Mouse (Mus musculus) liver, embryonic 12.5 days (tissue): ENCODE measurements around the gene B4galnt2. TPM values are rescaled to one million over a fixed set of nuclear protein-coding genes. Genes with fewer than 3 reads are reported as not detected.

Source experiments
- ATAC-seq: fragments of 200-750 bp; cut with Nextera tagmentation; 2 replicates; pipeline ENCODE4 v1.8.0; 2017; ENCODE audit warnings: moderate number of reproducible peaks, mild to moderate bottlenecking, moderate library complexity
- H3K27ac ChIP-seq: fragments of 300-500 bp; sonication (generic); 2 replicates; pipeline ENCODE4 v1.5.1; 2016; ENCODE audit warnings: mild to moderate bottlenecking
- H3K27me3 ChIP-seq: fragments of 300-500 bp; sonication (generic); replicated peaks from 2 replicates; pipeline ENCODE4 v1.6.1; 2016; ENCODE audit warnings: mild to moderate bottlenecking, moderate library complexity
- H3K36me3 ChIP-seq: fragments of 300-500 bp; sonication (generic); 2 replicates; pipeline ENCODE4 v1.6.1; 2016; ENCODE audit warnings: mild to moderate bottlenecking, moderate library complexity
- H3K4me1 ChIP-seq: fragments of 300-500 bp; sonication (generic); 2 replicates; pipeline ENCODE4 v1.6.1; 2016
- H3K4me2 ChIP-seq: fragments of 300-500 bp; sonication (generic); 2 replicates; pipeline ENCODE4 v1.6.1; 2016; ENCODE audit warnings: mild to moderate bottlenecking, moderate library complexity
- H3K4me3 ChIP-seq: fragments of 300-500 bp; sonication (generic); 2 replicates; pipeline ENCODE4 v1.5.1; 2016; ENCODE audit warnings: mild to moderate bottlenecking, moderate library complexity
- H3K9ac ChIP-seq: fragments of 300-500 bp; sonication (generic); 2 replicates; pipeline ENCODE4 v1.6.1; 2016; ENCODE audit warnings: mild to moderate bottlenecking, moderate library complexity
- H3K9me3 ChIP-seq: fragments of 300-500 bp; sonication (generic); replicated peaks from 2 replicates; pipeline ENCODE4 v1.6.1; 2016; ENCODE audit warnings: mild to moderate bottlenecking, moderate library complexity
- WGBS: fragments of 180-500 bp; shearing (Covaris S2); methylation state at CpG from one replicate; pipeline ENCODE4 v1.1.7; 2016; ENCODE audit not compliant: insufficient replicate concordance; 5-methylcytosine and 5-hydroxymethylcytosine counted together
- polyA plus RNA-seq: library from polyadenylated mRNA; unstranded; fragments of >200 nt; fragmentation: Nextera tagmentation; extraction: Ambion mirVana; gene quantifications from 2 replicates; pipeline ENCODE4 v1.2.1, GENCODE M21; 2016

B4galnt2 gene
- polyA plus RNA-seq, 1 experiment from 2014 or later, result 0.51 TPM

- no peak overlapping the region for H3K9ac ChIP-seq
- H3K27ac ChIP-seq, result no peak overlapping the region
- H3K4me2 ChIP-seq, result no peak overlapping the region
- H3K36me3 ChIP-seq, result peaks cover 12% of the 10 kb centered on the region
- 49% methylated on average over 4 of the region's 4 CpGs for WGBS
- H3K9me3 ChIP-seq, result no peaks in the 10 kb centered on the region
- H3K4me3 ChIP-seq, result no peak overlapping the region
- peaks cover 88% of the 10 kb centered on the region for H3K27me3 ChIP-seq
- peaks cover 87% of the 10 kb centered on the region for H3K4me1 ChIP-seq
- ATAC-seq, result no peak
Observed at GRCm38 (mm10) chr11:95829526-95830050, 85.1 kb downstream of the B4galnt2 start.

DNA sequence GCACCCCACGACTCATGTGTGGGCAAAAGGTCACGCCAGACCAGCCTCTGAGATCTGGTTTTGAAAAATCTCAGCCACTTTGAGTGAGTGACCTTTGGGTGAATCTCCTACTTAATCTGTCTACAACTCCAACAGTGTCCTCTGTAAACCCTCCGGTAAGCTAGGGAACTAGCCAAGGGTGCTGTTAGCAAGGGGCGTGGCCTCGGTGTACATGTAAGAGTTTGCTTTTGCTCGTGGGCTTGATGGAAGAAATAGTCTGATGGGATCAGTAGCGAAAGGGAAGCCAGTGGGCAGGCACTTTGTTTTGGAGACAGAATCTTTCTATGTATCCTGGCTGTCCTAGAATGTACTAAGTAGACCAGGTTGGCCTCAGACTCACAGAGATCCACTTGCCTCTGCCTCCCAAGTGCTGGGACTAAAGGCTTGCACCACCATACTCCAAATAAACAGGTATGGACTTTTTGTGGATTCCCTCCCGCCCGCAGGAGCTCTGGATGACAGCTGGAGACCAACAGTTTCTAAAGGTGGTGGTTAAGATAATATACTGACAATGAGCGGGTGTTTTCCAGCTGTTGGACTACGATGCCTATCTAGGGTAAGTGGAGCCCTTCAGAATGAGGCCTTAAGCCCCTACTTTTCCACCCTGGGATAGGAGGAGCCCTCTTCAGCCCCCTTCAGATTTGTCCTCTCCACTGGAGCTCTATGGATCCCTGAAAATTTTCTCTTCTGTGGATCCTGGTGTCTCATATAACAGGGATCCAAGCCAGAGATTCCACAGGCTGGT, 86.3 kb downstream of the B4galnt2 start:
- ATAC-seq, result no peak
- Histone ChIP-seq H3K27ac (no peak overlapping the region), H3K4me3 (no peak overlapping the region), H3K36me3 (peaks cover 12% of the 10 kb centered on the region), H3K4me2 (peak overlapping the region; percentile 5; the same call in 1 of the 2 replicates), H3K9ac (0 out of 2 replicates have a peak overlapping the region, but pooled peaks have one; percentile 10), H3K27me3 (peaks cover 77% of the 10 kb centered on the region), H3K9me3 (no peaks in the 10 kb centered on the region), H3K4me1 (peaks cover 81% of the 10 kb centered on the region)
- 44% methylated on average over 11 of the region's 11 CpGs for WGBS

DNA sequence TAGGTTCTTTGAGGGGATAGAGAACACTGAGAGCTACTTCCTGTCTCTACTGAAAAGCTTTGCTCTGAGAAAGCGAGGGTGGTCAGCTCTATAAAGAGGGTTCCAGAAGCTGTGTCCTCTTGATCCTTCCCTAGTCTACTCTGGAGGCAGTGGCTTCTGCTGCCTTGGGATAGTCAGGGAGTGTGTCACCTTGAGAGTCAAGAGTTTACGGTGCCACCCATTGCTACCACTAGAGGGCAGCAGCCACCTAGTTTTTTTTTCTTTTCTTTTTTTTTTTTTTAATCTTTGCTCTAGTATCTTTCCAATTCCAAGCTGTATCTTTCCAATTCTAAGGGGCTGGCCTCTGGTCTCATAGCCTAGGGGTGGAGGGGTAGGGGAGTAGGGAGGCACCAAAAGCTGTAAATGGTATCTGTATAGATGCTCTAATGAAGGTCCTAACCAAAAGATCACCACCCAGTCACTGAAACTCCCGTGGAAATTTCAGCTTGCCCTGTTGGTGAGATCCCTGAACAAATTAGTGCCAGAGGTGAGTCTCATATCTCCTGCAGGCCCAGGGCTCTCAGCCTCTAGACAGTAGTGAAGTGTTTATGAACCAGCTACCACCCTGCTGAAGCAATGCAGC, 87.1 kb downstream of the B4galnt2 start:
- ATAC-seq, result no peak
- H3K27ac ChIP-seq, result peak overlapping the region; percentile 70; the same call in 1 of the 2 replicates
- WGBS, result 13% methylated on average over 3 of the region's 3 CpGs
- H3K4me3 ChIP-seq, result peak overlapping the region; percentile 74; the same call in 1 of the 2 replicates
- peak overlapping the region; percentile 58 for H3K9ac ChIP-seq
- peaks cover 86% of the 10 kb centered on the region for H3K4me1 ChIP-seq
- peaks cover 77% of the 10 kb centered on the region for H3K27me3 ChIP-seq
- H3K36me3 ChIP-seq, result peaks cover 12% of the 10 kb centered on the region
- H3K9me3 ChIP-seq, result no peaks in the 10 kb centered on the region
- H3K4me2 ChIP-seq, result peak overlapping the region; percentile 96

DNA sequence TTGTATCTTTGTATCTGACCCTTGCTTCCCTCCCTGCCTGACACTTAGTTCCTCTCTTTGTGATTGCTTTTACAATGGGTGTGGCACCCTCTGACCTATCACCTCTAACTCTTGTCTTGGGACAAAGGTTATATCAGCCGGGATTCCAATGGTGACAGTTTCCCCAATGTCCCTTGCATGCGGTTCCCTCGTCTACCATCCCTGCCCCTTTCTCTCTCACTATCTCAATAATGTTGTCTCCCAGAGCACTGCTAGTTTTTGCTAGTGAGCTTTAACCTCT, 87.6 kb downstream of the B4galnt2 start:
- peak overlapping the region; percentile 96 for H3K4me2 ChIP-seq
- H3K27ac ChIP-seq, result peak overlapping the region; percentile 70; the same call in 1 of the 2 replicates
- 11% methylated on average over 3 of the region's 3 CpGs for WGBS
- peaks cover 86% of the 10 kb centered on the region for H3K4me1 ChIP-seq
- no peaks in the 10 kb centered on the region for H3K9me3 ChIP-seq
- H3K27me3 ChIP-seq, result peaks cover 73% of the 10 kb centered on the region
- ATAC-seq, result no peak
- peak overlapping the region; percentile 58 for H3K9ac ChIP-seq
- H3K36me3 ChIP-seq, result peaks cover 12% of the 10 kb centered on the region
- H3K4me3 ChIP-seq, result peak overlapping the region; percentile 74; the same call in 1 of the 2 replicates

DNA sequence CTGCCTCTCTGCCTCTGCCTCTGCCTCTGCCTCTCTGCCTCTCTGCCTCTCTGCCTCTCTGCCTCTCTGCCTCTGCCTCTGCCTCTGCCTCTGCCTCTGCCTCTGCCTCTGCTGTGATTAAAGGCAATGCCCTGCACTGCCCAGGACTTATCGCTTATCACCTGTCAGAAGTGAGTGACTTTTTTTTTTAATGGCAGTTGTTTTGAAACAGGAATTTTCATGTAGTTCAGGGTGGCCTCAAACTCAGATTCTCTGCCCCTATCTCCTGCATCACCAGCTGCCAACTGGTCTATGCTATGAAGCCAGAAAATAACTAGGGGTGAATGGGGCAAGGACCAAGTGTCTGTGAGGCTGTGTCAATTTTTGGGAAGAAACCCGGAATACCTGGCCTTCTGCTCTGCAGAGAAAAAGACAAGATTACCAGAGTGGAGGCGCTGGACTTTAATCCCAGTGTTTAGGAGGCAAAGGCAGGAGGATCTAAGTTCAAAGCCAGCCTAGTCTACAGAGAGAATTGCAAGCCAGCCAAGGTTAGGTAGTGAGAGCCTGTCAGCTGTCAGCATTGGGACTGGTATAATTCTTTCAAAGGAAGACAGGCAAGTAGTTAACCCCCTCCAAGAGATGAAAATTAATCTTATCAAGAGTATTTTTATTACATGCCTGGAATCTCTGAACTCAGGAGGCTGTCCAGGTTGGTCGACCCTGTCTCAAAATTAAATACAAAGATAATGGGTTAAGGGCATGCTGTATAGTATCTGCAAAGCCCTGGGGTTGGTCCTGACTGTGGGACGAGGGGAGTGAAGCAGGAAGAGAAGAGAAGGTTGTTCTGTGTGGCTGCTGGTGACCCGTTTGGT, 88.1 kb downstream of the B4galnt2 start:
- H3K4me3 ChIP-seq, result peak overlapping the region; percentile 74
- 39% methylated on average over 6 of the region's 6 CpGs for WGBS
- H3K27ac ChIP-seq, result peak overlapping the region; percentile 70
- peak overlapping the region; percentile 96 for H3K4me2 ChIP-seq
- H3K36me3 ChIP-seq, result peaks cover 12% of the 10 kb centered on the region
- H3K4me1 ChIP-seq, result peaks cover 84% of the 10 kb centered on the region
- ATAC-seq, result no peak
- no peaks in the 10 kb centered on the region for H3K9me3 ChIP-seq
- peak overlapping the region; percentile 93 for H3K9ac ChIP-seq
- peaks cover 67% of the 10 kb centered on the region for H3K27me3 ChIP-seq

DNA sequence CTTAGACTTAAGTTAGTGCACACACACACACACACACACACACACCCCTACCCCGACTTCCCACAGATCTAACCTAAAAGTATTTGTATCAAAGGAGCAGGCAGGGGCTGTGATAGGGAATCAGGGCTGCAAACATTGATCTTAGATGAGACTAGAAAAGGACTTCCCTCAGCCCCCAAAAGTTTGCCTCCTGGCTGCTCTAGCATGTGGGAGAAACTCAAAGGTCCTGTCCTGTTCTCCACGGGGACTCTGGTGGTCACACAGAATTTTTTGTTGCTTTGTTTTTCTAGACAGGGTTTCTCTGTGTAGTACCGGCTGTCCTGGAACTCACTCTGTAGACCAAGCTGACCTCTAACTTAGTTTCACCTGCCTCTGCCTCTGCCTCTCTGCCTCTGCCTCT, 89.1 kb downstream of the B4galnt2 start:
- ATAC-seq, result no peak
- Histone ChIP-seq H3K36me3 (peaks cover 6% of the 10 kb centered on the region), H3K27me3 (peaks cover 58% of the 10 kb centered on the region), H3K4me3 (peak overlapping the region; percentile 74), H3K9ac (peak overlapping the region; percentile 93), H3K27ac (peak overlapping the region; percentile 70; the same call in 1 of the 2 replicates), H3K9me3 (no peaks in the 10 kb centered on the region), H3K4me2 (peak overlapping the region; percentile 96), H3K4me1 (peaks cover 77% of the 10 kb centered on the region)
- 52% methylated on average over 3 of the region's 3 CpGs for WGBS

GRCm38 (mm10) chr11:95824877-95825243, 89.8 kb downstream of the B4galnt2 start:
- peak overlapping the region; percentile 96 for H3K4me2 ChIP-seq
- H3K9ac ChIP-seq, result peak overlapping the region; percentile 93
- peaks cover 74% of the 10 kb centered on the region for H3K4me1 ChIP-seq
- no peaks in the 10 kb centered on the region for H3K9me3 ChIP-seq
- ATAC-seq, result 0 out of 2 replicates have a peak, but pooled peaks have one; percentile 1
- H3K27ac ChIP-seq, result peak overlapping the region; percentile 71
- 0 out of 2 replicates have a peak, but pooled peaks cover 3% of the 10 kb centered on the region for H3K36me3 ChIP-seq
- peak overlapping the region; percentile 74 for H3K4me3 ChIP-seq
- 6% methylated on average over 11 of the region's 11 CpGs for WGBS
- peaks cover 50% of the 10 kb centered on the region for H3K27me3 ChIP-seq

DNA sequence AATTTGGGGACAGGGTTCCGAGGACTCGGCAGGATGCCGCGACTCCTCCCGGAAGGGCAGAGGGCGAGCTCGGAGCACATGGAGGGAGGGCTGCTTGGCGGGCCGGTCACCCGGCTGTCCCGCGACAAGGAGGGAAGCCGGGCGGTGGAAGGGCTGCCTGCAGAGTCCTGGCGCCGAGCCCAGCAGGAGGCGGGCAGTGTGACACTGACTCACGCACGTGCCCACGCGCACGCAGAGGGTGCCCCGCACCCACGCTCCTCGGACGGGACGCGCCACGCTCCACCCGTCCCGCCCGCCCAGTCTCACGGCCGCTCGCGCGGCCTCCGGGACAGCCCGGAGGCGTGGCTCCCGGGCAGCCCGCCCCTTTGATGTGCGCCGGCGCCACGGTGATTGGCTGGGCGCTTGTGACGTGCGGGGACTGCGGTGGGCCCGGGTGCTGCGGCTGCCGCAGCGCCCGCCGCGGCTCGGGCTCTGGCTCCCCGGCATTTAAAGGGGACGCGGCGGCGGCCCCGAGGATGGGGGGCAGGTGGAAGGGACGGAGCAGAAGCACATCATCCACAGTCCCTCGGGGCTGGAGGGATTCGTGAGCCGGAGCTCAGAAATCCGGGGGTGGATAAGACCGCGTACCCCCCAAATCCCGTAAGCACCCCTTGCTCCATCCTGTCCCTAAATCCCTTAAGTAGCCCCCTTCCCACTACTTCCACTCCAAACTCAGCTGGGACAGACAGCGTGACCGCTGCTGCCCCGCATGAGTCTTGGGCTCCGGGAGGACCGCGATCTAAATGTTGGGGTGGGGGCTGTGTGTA, 90.4 kb downstream of the B4galnt2 start, which contains the start of gene Phospho1:
TSS of gene Phospho1 (plus strand) at position 429 of the 806 bp plus-strand sequence.
- peaks cover 68% of the 10 kb centered on the region for H3K4me1 ChIP-seq
- H3K9me3 ChIP-seq, result no peaks in the 10 kb centered on the region
- H3K4me3 ChIP-seq, result peak within 1 kb of the TSS; percentile 74
- no peaks in the 10 kb centered on the region for H3K36me3 ChIP-seq
- peak; percentile 95 for ATAC-seq
- H3K27ac ChIP-seq, result peak within 1 kb of the TSS; percentile 86
- H3K9ac ChIP-seq, result peak within 1 kb of the TSS; percentile 93
- peaks cover 45% of the 10 kb centered on the region for H3K27me3 ChIP-seq
- WGBS, result under 1% methylated on average over 78 of the region's 78 CpGs
- peak within 1 kb of the TSS; percentile 96 for H3K4me2 ChIP-seq

DNA sequence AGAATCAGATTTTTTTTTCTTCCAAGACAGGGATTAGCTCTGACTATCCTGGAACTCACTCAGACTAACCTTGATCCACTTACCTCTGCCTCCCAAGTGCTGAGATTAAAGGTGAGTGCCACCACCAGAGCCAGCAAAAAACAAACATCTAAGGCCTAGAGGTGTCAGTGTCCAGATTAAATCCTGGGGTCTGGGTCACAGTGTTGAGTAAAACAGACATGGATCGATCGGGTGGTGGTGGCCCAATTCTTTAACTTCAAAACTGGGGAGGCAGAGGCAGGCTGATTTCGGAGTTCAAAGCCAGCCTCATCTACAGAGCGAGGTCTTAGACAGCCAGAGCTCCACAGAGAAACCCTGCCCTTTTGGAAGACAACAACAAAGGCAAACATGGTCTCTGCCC, 92.3 kb downstream of the B4galnt2 start:
- no peak overlapping the region for H3K4me3 ChIP-seq
- 86% methylated on average over 4 of the region's 4 CpGs for WGBS
- H3K9me3 ChIP-seq, result no peaks in the 10 kb centered on the region
- no peak overlapping the region for H3K9ac ChIP-seq
- no peaks in the 10 kb centered on the region for H3K36me3 ChIP-seq
- peaks cover 29% of the 10 kb centered on the region for H3K27me3 ChIP-seq
- ATAC-seq, result no peak
- H3K4me1 ChIP-seq, result peaks cover 50% of the 10 kb centered on the region
- H3K27ac ChIP-seq, result no peak overlapping the region
- no peak overlapping the region for H3K4me2 ChIP-seq

GRCm38 (mm10) chr11:95821511-95821910, 93.2 kb downstream of the B4galnt2 start:
- 69% methylated on average over 3 of the region's 3 CpGs for WGBS
- no peaks in the 10 kb centered on the region for H3K9me3 ChIP-seq
- peaks cover 41% of the 10 kb centered on the region for H3K4me1 ChIP-seq
- H3K36me3 ChIP-seq, result no peaks in the 10 kb centered on the region
- no peak overlapping the region for H3K9ac ChIP-seq
- peaks cover 27% of the 10 kb centered on the region for H3K27me3 ChIP-seq
- no peak overlapping the region for H3K4me2 ChIP-seq
- H3K4me3 ChIP-seq, result no peak overlapping the region
- no peak for ATAC-seq
- H3K27ac ChIP-seq, result no peak overlapping the region

- H3K4me2 ChIP-seq, result no peak overlapping the region
- ATAC-seq, result no peak
- WGBS, result 84% methylated on average over 8 of the region's 8 CpGs
- H3K9ac ChIP-seq, result no peak overlapping the region
- H3K4me3 ChIP-seq, result no peak overlapping the region
- peaks cover 20% of the 10 kb centered on the region for H3K4me1 ChIP-seq
- H3K27ac ChIP-seq, result no peak overlapping the region
- peaks cover 17% of the 10 kb centered on the region; the same call in 1 of the 2 replicates for H3K27me3 ChIP-seq
- H3K36me3 ChIP-seq, result no peaks in the 10 kb centered on the region
- no peaks in the 10 kb centered on the region; the same call in 1 of the 2 replicates for H3K9me3 ChIP-seq
Observed at GRCm38 (mm10) chr11:95819138-95819537, 95.6 kb downstream of the B4galnt2 start.
